Mouse (Mus musculus) lung, embryonic 16.5 days (tissue): ENCODE results near the gene R3hdm4. TPM values are rescaled to one million over a fixed set of nuclear protein-coding genes. Genes with fewer than 3 reads are reported as not detected.
A peak's percentile ranks its signal among the peaks of the same experiment; 100 is the strongest.

Experiments
- ATAC-seq: fragments of 200-750 bp; cut with Nextera tagmentation; 2 replicates; pipeline ENCODE4 v1.8.0; 2017; ENCODE audit warnings: low read depth, mild to moderate bottlenecking, moderate library complexity
- H3K27ac ChIP-seq: fragments of 300-500 bp; sonication (generic); 2 replicates; pipeline ENCODE4 v1.5.1; 2014; ENCODE audit warnings: mild to moderate bottlenecking, control low read depth, low read length
- H3K27me3 ChIP-seq: fragments of 300-500 bp; sonication (generic); 2 replicates; pipeline ENCODE4 v1.6.1; 2014; ENCODE audit warnings: low read depth, low read length, mixed read lengths; ENCODE audit not compliant: control insufficient read depth, insufficient read depth
- H3K36me3 ChIP-seq: fragments of 300-500 bp; sonication (generic); 2 replicates; pipeline ENCODE4 v1.6.1; 2014; ENCODE audit warnings: low read length; ENCODE audit not compliant: control insufficient read depth, insufficient read depth
- H3K4me1 ChIP-seq: fragments of 300-500 bp; sonication (generic); replicated peaks from 2 replicates; pipeline ENCODE4 v1.6.1; 2014; ENCODE audit warnings: low read length, mixed read lengths; ENCODE audit not compliant: control insufficient read depth, insufficient read depth
- H3K4me2 ChIP-seq: fragments of 300-500 bp; sonication (generic); 2 replicates; pipeline ENCODE4 v1.6.1; 2014; ENCODE audit warnings: low read depth, low read length, control low read depth
- H3K4me3 ChIP-seq: fragments of 300-500 bp; sonication (generic); 2 replicates; pipeline ENCODE4 v1.5.1; 2014; ENCODE audit warnings: mild to moderate bottlenecking, low read length, control low read depth
- H3K9ac ChIP-seq: fragments of 300-500 bp; sonication (generic); 2 replicates; pipeline ENCODE4 v1.6.1; 2014; ENCODE audit warnings: low read length, control low read depth
- H3K9me3 ChIP-seq: fragments of 300-500 bp; sonication (generic); 2 replicates; pipeline ENCODE4 v1.6.1; 2016; ENCODE audit warnings: low read length; ENCODE audit not compliant: control insufficient read depth
- WGBS: fragments of 180-500 bp; shearing (Covaris S2); extraction: QIAGEN DNeasy Blood & Tissue Kit; methylation state at CpG from one replicate; pipeline ENCODE4 v1.1.7; 2014; 5-methylcytosine and 5-hydroxymethylcytosine counted together
- polyA plus RNA-seq: library from polyadenylated mRNA; unstranded; fragments of >200 nt; fragmentation: Nextera tagmentation; extraction: Ambion mirVana; gene quantifications from 2 replicates; pipeline ENCODE4 v1.2.1, GENCODE M21; 2015

R3hdm4 gene
- polyA plus RNA-seq, 1 experiment from 2014 or later, result 151 TPM

DNA sequence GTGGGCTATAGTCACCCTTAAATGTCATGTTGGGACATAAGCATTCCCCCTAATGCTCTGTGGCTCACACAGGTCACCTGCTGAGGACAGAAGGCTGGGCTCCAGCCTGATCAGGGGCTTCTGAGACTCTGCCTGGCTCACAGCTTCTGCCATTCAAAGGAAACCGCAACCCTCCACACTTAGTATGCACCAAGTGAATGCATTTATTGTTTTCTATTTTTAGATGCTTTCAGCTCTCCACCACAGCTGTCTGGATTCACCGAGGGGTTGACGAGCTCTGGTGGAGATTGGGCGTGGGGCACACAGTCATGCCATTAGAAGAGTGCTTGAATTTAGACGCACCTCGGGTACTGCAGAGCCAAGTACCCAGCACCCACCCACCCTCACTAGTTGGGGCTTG lies 47.7 kb downstream of the R3hdm4 start:
- peak overlapping the region; percentile 94 for H3K4me2 ChIP-seq
- no peak overlapping the region for H3K27ac ChIP-seq
- H3K9ac ChIP-seq, result no peak overlapping the region; the same call in 1 of the 2 replicates
- WGBS, result 14% methylated on average over 6 of the region's 6 CpGs
- no peak for ATAC-seq
- H3K4me1 ChIP-seq, result peaks cover 21% of the 10 kb centered on the region
- H3K9me3 ChIP-seq, result no peaks in the 10 kb centered on the region
- H3K4me3 ChIP-seq, result peak overlapping the region; percentile 74
- H3K36me3 ChIP-seq, result no peaks in the 10 kb centered on the region
- no peaks in the 10 kb centered on the region for H3K27me3 ChIP-seq

DNA sequence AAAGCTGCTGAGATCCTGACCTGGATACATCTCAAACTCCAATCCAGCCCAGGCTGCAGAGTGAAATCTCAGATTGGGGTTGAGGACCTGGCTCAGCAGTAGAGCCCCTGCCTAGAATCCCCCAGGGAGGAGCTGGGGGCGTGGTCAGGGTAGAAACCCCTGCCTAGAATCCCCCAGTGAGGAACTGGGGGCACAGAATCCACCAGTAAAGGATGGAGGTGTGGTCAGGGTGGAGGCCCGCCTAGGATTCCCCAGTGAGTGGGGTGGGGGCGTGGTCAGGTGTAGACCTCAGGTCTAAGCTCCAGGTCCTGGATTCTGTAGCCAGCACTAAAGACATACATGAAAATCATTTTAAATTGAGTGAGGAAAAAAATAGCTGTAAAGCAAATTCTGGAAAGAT lies 48.1 kb downstream of the R3hdm4 start:
- ATAC-seq, result no peak
- H3K4me2 ChIP-seq, result no peak overlapping the region; the same call in 1 of the 2 replicates
- peaks cover 21% of the 10 kb centered on the region for H3K4me1 ChIP-seq
- H3K9me3 ChIP-seq, result no peaks in the 10 kb centered on the region
- H3K36me3 ChIP-seq, result no peaks in the 10 kb centered on the region
- H3K9ac ChIP-seq, result no peak overlapping the region
- no peaks in the 10 kb centered on the region for H3K27me3 ChIP-seq
- WGBS, result 49% methylated on average over 3 of the region's 3 CpGs
- H3K27ac ChIP-seq, result no peak overlapping the region
- no peak overlapping the region for H3K4me3 ChIP-seq

DNA sequence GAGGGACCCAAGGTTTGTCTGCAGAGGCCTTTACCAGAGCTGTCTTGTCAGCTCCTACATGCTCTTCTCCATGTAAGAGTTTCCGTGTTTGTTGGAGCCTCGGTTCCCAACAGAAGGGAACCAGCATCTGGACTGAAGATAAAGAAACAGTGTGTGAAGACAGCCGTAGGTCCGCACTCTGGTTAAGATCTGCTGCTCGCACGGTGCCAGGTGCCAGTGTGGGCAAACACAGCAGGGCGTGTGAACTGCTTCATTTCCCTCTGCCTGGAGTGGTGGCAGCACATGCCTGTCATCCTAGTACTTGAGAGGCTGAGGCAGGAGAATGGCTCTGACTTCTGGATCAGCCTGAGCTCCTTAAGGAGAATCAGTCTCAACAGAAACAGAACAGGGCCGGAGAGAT lies 49.2 kb downstream of the R3hdm4 start:
- H3K4me1 ChIP-seq, result peaks cover 18% of the 10 kb centered on the region
- H3K4me3 ChIP-seq, result no peak overlapping the region
- H3K36me3 ChIP-seq, result no peaks in the 10 kb centered on the region
- no peaks in the 10 kb centered on the region for H3K27me3 ChIP-seq
- no peak overlapping the region for H3K27ac ChIP-seq
- no peak for ATAC-seq
- 88% methylated on average over 8 of the region's 8 CpGs for WGBS
- H3K9ac ChIP-seq, result no peak overlapping the region
- no peak overlapping the region for H3K4me2 ChIP-seq
- H3K9me3 ChIP-seq, result no peaks in the 10 kb centered on the region

DNA sequence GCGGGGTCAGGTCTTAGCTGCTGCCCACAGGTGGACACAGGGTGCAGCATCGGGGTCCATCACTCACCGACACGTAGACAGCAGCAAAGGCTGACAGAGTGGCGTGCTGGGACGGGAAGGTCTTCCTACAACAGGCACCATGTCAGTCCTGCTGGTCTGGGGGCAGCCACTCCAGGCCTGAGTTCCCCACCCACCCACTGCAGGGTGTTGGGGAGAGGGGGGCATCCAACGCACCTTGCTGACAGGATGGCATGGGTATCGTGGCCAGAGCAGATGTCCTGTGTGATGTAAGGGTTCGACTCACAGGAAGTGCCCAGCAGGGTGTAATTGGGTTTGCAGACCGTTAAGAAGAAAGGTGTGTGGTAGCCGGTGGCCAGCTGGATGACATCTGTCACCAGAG lies 54.4 kb downstream of the R3hdm4 start:
- ATAC-seq, result no peak
- Histone ChIP-seq H3K4me3 (no peak overlapping the region), H3K9me3 (no peaks in the 10 kb centered on the region), H3K27me3 (no peaks in the 10 kb centered on the region), H3K4me1 (no peaks in the 10 kb centered on the region), H3K4me2 (no peak overlapping the region), H3K27ac (no peak overlapping the region), H3K9ac (no peak overlapping the region), H3K36me3 (peaks cover 27% of the 10 kb centered on the region)
- WGBS, result 74% methylated on average over 11 of the region's 11 CpGs

DNA sequence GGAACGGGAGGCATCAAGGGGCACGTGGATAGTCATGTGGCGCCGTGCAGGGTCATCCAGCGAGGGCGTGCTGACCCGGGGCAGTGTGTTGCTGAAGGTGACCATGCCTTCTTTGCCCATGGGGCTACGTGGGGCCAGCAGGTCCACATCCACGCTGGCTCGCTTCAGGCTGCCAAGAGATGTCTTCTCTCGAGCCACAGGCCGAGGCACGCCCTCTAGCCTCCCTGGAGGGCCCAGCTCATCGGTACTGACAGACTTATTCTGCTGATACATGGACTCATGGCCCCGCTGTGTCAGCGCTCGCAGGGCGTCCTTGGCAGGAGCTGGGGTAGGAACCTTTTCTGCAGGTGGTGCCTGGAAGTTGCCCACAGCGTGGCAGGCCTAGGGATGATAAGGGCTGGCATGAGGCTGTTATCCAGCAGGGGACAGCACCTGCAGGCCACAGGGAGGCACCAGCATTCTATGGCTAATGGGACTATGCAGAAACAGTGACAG lies 55.2 kb downstream of the R3hdm4 start:
- Histone ChIP-seq H3K27me3 (no peaks in the 10 kb centered on the region), H3K4me1 (no peaks in the 10 kb centered on the region), H3K9me3 (no peaks in the 10 kb centered on the region), H3K4me2 (no peak overlapping the region), H3K4me3 (no peak overlapping the region), H3K9ac (no peak overlapping the region), H3K27ac (no peak overlapping the region), H3K36me3 (peaks cover 35% of the 10 kb centered on the region)
- 61% methylated on average over 19 of the region's 19 CpGs for WGBS
- 0 out of 2 replicates have a peak, but pooled peaks have one; percentile 9 for ATAC-seq

DNA sequence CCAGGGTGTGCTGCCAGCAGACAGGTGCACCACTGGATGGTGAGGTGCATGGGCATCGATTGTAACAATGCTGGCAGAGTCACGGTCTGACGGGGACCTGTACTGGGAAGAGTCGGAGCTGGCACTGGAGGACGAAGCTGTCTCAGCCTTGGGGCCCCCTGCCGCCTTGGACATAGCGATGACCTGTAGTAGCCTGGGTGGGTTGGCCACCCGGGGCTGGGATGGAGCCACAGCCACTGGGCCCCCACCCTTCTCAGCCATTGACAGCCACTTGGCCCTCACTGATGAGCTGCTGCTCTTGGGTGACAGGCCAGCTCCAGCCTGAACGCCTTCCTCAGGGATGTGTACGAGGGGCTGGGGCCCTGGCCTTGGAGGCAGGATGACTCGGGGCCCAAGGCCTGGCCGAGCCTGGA lies 55.8 kb downstream of the R3hdm4 start:
- Histone ChIP-seq H3K36me3 (peaks cover 41% of the 10 kb centered on the region), H3K4me2 (no peak overlapping the region), H3K27me3 (no peaks in the 10 kb centered on the region), H3K4me3 (no peak overlapping the region), H3K9ac (0 out of 2 replicates have a peak overlapping the region, but pooled peaks have one; percentile 7), H3K27ac (no peak overlapping the region), H3K9me3 (no peaks in the 10 kb centered on the region), H3K4me1 (no peaks in the 10 kb centered on the region; the same call in 1 of the 2 replicates)
- WGBS, result 44% methylated on average over 12 of the region's 12 CpGs
- peak; percentile 16; the same call in 1 of the 2 replicates for ATAC-seq

DNA sequence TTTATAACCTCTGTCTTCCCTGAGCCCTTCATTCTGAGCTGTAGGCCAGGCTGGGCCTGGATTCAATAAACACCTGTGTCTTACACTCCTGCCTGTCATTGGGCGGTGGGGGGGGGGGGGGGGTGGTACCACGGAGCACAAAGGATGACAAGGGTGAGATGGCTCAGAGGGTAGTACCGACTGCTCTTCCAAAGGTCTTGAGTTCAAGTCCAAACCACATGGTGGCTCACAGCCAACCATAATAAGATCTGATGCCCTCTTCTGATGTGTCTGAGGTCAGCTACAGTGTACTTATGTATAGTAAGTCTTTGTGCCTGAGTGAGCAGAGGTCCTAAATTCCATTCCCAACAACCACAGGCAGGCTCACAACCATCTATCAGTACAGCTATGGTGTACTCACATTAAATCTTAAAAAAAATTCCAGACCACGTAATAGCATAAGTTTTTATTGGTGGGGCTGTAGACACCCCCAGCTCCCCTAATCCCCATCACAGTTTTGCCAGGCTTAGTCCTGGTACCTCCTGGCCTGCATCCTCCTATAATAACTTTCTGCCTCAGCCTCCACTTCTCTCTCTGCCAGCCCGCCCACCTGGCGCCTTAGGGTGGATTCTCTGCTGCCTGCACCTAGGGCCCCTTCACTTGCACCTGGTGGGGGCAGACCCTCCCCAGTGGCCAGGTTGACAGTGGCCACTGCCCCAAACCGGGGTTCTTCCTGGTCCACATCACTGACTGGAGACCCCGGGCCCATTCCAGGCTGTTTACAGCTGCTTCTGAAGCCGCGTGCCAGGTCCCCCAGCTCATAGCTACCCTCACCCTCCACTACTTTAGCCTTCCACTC lies 56.4 kb downstream of the R3hdm4 start:
- Histone ChIP-seq H3K4me1 (no peaks in the 10 kb centered on the region; the same call in 1 of the 2 replicates), H3K4me3 (no peak overlapping the region), H3K4me2 (no peak overlapping the region), H3K9me3 (no peaks in the 10 kb centered on the region), H3K36me3 (peaks cover 47% of the 10 kb centered on the region), H3K27me3 (no peaks in the 10 kb centered on the region), H3K9ac (no peak overlapping the region), H3K27ac (no peak overlapping the region)
- ATAC-seq, result peak; percentile 4; the same call in 1 of the 2 replicates
- WGBS, result 49% methylated on average over 10 of the region's 10 CpGs

DNA sequence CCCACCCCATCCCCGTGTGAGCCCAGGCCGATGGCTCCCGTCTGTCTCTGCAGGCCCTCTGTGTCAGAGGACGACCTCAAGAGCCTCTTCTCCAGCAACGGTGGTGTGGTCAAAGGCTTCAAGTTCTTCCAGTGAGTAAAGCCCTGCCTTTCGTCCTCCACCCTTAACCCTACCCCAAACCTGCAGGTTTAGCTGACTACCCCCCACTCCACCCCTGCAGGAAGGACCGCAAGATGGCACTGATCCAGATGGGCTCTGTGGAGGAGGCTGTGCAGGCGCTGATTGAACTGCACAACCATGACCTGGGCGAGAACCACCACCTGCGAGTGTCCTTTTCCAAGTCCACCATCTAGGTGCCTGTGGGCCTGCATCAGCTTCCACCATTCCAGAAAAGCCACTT lies 58.1 kb downstream of the R3hdm4 start:
- H3K4me2 ChIP-seq, result no peak overlapping the region
- no peaks in the 10 kb centered on the region for H3K27me3 ChIP-seq
- peaks cover 10% of the 10 kb centered on the region for H3K4me1 ChIP-seq
- no peak overlapping the region for H3K4me3 ChIP-seq
- no peak for ATAC-seq
- no peaks in the 10 kb centered on the region for H3K9me3 ChIP-seq
- WGBS, result 58% methylated on average over 10 of the region's 10 CpGs
- no peak overlapping the region for H3K27ac ChIP-seq
- H3K9ac ChIP-seq, result no peak overlapping the region
- H3K36me3 ChIP-seq, result peaks cover 54% of the 10 kb centered on the region

DNA sequence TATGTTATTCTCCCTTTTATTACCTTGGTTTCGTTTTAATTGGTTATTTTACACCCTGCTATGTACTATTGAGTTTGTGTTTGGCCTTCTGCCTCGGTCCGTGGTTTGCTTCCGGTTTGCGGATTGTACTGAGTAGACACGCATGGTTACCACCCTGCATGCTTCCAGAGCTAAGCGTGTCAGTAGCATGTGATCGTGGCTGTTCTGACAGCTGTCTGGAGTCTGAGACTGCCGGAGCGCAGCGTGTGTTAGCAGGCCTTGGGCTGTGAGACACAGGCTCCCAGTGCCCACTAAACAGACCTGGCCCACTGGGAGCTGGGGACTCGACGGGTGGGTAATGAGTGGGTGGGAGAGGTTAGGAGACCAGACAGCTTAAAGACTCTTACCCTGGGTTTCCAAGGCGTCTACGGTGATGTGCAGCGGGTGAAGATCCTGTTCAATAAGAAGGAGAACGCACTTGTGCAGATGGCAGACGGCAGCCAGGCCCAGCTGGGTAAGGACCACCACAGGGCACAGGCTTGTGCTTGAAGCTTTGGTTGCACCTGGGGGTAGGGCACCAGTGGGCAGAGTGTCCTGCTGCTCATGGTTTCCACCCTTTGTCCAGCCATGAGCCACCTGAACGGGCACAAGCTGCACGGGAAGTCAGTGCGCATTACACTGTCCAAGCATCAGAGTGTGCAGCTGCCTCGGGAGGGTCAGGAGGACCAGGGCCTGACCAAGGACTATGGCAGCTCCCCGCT lies 58.8 kb downstream of the R3hdm4 start:
- no peak overlapping the region for H3K9ac ChIP-seq
- no peaks in the 10 kb centered on the region for H3K27me3 ChIP-seq
- 82% methylated on average over 23 of the region's 23 CpGs for WGBS
- no peak overlapping the region for H3K27ac ChIP-seq
- H3K4me1 ChIP-seq, result peaks cover 17% of the 10 kb centered on the region
- H3K9me3 ChIP-seq, result no peaks in the 10 kb centered on the region
- peaks cover 56% of the 10 kb centered on the region for H3K36me3 ChIP-seq
- no peak overlapping the region for H3K4me3 ChIP-seq
- H3K4me2 ChIP-seq, result no peak overlapping the region
- no peak for ATAC-seq
